Mouse (Mus musculus) megakaryocyte, adult 5-6 weeks (primary cell): ENCODE results near the gene Rnf157. TPM values are rescaled to one million over a fixed set of nuclear protein-coding genes. Genes with fewer than 3 reads are reported as not detected.
A peak's percentile ranks its signal among the peaks of the same experiment; 100 is the strongest.

ENCODE experiments used
- ATAC-seq: 2 replicates; pipeline ENCODE4 v1.8.0; 2016; ENCODE audit warnings: mild to moderate bottlenecking, inconsistent platforms; ENCODE audit not compliant: poor library complexity, severe bottlenecking
- total RNA-seq, 2 experiments: library from RNA; stranded (forward) in 1 of 2; stranded (reverse) in 1 of 2; fragments of 153-499, 151-499 nt in 1 of 2; fragments of 221-1000, 200-1000 nt in 1 of 2; gene quantifications; 2 replicates each; pipeline versions ENCODE4 v1.2.3 to v1.2.4; 2015 to 2017

Rnf157 gene
- total RNA-seq, 2 experiments from 2014 or later: 5.7 to 6.2 TPM

DNA sequence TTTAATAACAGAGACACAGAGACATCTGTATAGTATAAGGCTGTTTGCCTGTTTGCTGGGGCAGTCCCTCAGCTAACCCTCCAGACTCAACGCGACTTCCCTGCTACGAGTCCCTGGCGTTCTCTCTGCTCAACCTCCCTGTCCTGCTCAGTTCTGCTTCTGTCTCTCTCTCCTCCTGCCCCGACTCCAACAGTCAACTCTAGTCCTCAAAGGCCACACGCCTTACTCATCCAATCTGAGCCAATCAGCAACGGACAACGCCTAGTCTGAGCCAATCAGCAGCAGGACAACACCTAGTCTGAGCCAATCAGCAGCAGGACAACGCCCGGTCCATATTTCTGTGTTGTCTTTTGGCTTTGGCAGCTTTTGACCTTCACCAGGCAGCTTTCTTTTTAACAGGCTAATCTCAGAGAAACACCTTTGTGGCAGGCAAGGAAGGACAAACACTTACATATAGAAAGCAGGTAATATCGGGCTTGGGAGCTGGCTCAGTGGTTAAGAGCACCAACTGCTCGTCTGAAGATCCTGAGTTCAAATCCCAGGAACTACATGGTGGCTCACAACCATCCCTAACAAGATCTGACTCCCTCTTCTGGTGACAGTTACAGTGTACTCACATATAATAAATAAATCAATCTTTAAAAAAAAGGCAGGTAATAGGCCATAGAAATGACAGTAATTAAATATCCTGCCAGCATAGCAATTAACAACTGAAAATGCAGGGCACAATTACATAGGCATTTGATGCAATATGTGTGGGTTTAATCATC lies 104.9 kb downstream of the Rnf157 start:
- 0 out of 2 replicates have a peak, but pooled peaks have one; percentile 26 for ATAC-seq

DNA sequence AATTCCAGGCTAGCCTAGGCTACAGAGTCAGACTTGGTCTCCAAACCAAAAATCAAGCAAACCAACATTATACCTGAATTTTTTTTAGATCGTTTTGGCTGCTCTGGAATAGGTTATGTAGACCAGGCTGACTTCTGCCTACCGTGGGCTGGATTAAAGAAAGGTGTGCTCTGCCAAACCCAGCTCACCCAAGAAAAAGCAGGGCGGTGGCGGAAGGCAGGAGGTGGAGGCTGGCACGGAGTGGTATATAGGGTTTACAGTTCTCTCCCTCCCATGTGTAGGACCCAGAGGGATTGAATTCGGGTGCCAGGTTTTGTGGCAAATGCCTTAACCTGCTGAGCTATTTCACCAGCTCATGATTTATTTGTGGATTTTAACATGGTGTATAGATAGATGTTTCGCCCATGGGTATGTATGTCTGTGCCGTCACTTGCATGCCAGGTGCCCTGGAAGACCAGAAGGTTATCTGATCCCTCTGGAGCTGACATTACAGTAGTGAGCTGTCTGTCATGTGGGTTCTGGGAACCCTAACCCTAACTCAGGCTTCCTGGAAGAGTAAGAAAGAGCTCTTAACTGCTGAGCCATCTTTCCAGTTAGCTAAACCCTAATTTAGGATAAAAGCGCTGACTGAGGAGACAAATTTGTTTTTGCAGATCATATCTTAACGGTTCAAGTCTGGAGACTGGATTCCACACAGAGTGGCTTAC lies 105.7 kb downstream of the Rnf157 start, which contains the start of gene Exoc7:
Gene Exoc7, minus strand, starts transcription at position 215 of the 707 bp plus-strand sequence.
- no peak for ATAC-seq

DNA sequence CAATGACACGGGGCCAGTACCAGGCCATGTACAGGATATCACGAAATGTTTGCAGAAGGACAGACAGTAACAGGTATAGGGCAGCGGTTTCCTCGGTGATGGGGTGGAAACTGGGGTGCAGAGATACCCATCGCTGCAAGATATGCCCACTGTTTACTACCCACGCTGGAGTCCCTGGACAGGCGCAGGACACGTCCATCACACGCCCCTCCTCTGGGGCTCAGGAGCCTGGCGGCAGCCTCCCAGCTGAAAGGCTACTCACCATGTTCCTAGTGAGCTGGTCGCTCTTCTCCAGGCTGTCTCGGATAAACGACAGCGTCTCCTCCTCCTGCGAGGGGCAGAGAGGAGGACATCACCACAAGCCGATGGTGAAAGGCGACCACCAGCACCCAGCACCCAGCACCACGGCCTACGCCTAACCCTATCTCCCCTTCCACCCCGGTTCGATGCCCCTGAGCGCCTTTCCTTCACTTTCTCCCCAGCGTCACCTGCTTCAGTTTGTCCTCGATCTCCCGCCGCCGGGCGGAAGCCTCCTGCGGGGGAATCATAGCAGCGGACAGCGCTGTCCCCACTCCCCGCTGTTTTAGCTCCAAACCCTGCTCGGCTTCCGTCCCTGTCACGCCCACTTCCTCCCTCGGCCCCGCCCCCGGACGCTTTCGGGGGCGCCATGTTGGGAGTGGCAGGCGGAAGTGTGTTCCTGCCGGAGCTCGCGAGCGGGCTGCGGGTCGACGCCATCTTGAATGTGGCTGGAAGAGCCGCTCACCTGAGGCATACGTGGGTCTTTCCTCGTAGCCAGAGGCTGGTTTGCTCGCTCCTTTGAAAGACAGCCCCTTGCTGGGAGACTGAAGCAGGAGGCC lies 106.5 kb downstream of the Rnf157 start:
- peak; percentile 100 for ATAC-seq

DNA sequence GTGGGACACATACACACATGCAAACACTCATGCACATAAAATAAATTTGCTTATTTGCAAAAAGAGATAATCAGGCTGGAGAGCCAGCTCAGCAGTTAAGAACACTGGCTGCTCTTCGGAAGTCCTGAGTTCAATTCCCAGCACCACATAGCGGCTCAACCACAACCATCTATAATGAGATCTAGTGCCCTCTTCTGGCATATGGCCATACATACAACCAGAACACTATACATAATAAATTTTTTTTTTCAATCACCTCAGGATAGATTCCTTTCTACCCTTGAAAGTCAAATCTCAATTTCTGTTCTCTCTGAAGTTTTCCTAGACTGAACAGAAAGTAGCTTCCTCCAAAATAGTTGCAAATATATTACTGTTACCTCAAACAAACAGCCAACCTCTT lies 107.4 kb downstream of the Rnf157 start:
- ATAC-seq: no peak

DNA sequence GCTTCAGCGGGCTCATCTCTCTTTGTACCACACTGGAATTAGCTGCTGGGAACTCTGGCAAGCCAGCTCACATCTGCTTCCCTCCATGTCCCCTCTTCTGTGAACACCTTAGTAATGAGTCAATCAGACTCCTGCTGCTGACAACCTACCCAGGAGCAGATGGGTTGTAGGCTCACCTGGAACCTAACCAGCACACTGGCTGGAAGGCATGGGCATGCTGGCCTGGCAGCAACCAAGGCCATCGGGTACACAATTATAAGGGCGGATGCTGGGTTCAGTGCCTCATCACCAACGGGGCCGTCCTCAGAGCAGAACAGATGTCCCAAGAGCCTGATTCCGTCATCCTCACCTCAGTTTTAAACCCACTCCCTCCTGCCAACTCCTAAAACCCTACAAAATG lies 114.2 kb downstream of the Rnf157 start:
- no peak for ATAC-seq

DNA sequence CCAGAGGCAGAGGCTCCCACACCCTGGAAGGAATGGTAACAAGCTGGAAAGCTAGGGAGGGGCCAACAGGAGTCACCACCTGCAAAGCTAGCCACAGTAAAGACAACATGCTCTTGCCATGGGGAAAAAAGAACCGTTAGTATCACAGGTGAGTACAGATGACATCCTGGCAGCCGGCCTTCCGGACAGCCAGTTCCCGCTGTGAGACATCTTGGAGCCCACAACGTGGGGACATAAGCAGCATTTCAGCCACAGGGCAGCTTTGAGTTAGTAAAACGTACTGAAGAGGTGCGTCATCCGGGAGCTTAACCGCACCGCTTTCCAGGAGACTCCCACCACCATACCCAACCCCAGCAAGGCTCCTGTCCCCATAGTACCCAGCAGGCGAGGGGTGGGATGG lies 114.6 kb downstream of the Rnf157 start:
- no peak for ATAC-seq

DNA sequence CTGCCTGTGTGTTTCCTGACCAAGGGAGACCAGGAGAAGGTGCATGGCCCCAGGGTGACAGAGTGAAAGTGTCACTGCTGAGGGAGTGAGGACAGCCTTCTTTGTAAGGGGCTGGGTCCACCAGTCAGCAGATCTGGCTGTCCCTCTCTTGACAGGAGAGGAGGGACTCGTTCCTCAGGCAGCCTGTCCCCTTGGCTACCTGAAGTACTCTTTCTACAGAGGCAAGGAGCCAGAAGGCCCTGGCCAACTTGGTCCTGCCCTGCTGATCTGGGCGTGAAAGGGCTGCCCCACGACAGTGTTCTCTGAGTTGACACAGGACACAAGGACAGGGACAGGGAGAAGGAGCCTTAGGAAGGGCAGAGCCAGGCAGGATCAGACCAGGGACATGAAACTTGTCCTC lies 115.8 kb downstream of the Rnf157 start:
- no peak for ATAC-seq

DNA sequence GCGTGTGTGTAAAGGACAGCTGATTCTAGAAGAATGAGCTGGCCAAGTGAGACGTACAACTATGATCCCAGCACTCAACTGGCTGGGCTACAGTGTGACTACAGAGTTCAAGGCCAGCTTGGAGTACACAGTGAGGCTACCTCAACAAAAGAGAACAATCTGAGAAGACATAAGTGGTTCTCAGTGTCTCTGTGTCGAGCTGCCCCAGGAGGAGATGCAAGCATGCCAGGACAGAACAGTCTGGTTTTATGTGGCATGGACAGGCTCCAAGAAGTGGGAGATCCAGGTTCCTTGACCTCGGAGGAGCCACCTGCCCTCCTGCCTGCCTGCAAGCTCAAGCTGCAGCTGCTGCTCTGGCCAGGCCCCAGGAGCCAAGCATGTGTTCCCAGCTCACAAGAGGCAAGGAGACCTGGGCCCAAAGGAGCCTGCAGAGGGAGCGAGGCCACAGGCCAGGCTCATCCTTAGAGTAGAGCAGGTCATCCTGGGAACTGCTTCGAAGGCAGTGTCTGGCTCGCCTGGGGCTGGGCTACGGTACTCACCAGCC lies 116.6 kb downstream of the Rnf157 start:
- ATAC-seq: no peak

DNA sequence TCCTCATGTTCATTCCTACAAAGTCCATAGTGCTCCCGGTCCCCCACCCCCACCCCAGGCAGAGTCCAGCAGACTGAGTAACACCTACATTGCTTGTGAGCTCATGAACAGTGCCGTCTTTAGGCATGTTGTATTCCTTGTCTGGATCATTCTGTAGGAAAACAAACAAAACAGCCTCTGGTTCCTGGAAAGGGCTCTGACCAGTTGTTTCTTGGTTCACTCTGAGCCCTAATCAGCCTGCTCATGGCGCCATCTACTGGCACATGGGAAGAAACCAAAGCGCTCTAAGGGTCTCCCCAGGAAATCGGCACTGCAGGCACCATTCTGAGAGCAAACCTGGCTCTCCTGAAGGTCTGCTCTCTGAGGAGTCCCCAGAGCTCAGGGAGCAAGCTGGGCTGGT lies 118.5 kb downstream of the Rnf157 start:
- ATAC-seq: peak; percentile 54; the same call in 1 of the 2 replicates

DNA sequence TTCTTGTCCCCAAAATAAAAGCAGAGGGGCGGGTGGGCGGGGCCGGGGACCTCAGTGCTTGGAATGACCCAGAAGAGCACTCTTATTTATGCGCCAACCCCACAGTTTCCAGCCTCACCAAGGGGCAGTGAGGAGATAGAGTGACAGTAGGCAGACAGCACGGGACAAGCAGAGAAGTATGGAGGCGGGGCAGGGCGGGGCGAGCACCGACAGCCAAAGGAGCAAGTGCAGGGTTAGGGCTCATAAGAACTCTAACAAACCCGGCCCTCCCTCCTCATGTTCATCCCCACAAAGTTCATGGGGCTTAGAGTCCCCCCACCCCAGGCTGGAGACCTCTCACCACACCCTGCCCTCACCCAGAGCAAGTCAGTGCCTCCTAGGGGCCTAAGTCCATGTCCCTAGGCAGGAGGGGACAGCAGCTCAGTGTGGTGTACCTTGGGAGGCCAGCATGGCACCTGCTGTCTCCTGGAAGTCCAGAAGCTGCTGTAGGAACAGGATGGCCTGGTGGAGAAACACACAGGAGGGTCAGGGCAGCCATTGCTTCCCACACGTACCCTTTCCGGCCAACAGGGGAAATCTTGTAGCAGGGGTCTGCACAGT lies 119.2 kb downstream of the Rnf157 start:
- no peak for ATAC-seq

DNA sequence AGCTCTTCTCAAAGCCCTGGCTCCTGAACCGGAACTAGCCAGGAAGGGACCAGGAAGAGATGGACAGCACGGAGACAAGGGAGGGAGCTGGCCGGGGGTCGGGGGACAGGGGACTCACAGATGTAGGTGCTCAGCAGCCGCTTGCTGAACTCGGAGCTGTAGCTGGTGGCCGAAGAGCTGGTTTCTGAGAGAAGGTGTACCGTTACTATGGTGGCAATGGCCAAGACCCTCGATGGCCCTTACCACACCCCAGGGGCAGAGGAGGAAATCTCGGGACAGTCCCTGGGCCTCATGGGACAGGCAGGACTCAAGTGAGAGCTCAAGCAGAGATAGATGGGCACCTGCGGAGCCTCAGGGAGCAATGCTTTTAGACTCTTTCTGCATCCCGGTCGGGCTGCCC lies 120.4 kb downstream of the Rnf157 start:
- no peak for ATAC-seq

DNA sequence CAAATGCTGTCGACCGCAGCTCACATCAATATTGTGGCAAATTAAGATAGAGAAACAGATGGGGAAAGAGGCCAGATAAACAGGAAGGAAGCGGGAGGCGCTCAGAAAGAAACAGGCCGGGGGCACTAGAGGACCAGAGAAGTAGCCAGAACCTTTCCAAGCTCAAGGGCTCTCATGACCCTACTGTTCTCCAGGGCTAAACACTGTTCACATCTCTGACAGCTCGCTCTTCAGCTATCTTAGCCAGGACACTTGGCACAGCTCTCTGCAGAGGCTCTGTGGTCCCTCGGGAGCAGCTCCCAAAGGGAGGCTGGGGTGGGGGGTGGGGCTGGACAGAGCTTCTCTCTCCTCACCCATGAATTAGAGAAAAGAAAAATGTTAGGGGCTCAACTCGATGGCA lies 122.3 kb downstream of the Rnf157 start:
- ATAC-seq: no peak

DNA sequence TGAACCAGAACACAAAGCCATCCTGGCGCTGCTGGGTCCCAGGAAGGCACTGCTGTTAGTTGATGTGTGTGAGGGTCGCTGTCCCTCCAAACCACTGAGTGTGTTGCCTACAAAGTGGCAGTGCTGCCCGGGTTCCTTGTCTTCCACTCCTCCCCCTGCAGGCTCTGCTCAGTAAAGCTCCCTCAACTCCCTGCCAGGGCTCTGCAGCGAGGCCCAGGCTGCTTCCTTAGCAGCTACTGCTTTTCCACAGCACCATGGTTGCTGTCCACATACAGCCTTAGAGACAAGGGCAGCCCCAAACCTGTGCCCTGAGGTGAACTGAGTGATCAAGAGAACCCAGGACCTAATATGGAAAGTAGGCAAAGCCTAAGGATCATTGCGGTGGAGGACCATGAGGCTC lies 125.5 kb downstream of the Rnf157 start:
- no peak for ATAC-seq

Other genes with a start within 250 kb of the Rnf157 start
- gene Fbf1, start 244.9 kb downstream of the Rnf157 start, total RNA-seq (2015): 2.9 and 5.9 TPM in 2 replicates
- 5.7 and 6.3 TPM in 2 replicates for gene Fbf1, start 244.9 kb downstream of the Rnf157 start, total RNA-seq (2017)
- gene Ten1, start 214.2 kb downstream of the Rnf157 start, total RNA-seq (2015): 58.5 and 63.9 TPM in 2 replicates
- 21.4 and 27.2 TPM in 2 replicates for gene Ten1, start 214.2 kb downstream of the Rnf157 start, total RNA-seq (2017)
- gene Acox1, start 214.0 kb downstream of the Rnf157 start, total RNA-seq (2015): 15.1 and 18.3 TPM in 2 replicates
- 18.6 and 19.7 TPM in 2 replicates for gene Acox1, start 214.0 kb downstream of the Rnf157 start, total RNA-seq (2017)
- 0.11 TPM in 1 of 2 replicates, not detected in the other for gene Evpl, start 175.0 kb downstream of the Rnf157 start, total RNA-seq (2015)
- gene Evpl, start 175.0 kb downstream of the Rnf157 start, total RNA-seq (2017): 0.24 and 0.37 TPM in 2 replicates
- 17.4 and 21.0 TPM in 2 replicates for gene Srp68, start 138.8 kb downstream of the Rnf157 start, total RNA-seq (2015)
- gene Srp68, start 138.8 kb downstream of the Rnf157 start, total RNA-seq (2017): 17.8 and 19.3 TPM in 2 replicates
- not detected in 2 replicates for gene Galr2, start 132.1 kb downstream of the Rnf157 start, total RNA-seq (2015)
- 0.07 TPM in 1 of 2 replicates, not detected in the other for gene Galr2, start 132.1 kb downstream of the Rnf157 start, total RNA-seq (2017)
- 29.2 and 34.8 TPM in 2 replicates for gene Exoc7, start 105.8 kb downstream of the Rnf157 start, total RNA-seq (2015)
- 20.3 and 27.3 TPM in 2 replicates for gene Exoc7, start 105.8 kb downstream of the Rnf157 start, total RNA-seq (2017)
- not detected in 2 replicates for gene Foxj1, start 77.6 kb downstream of the Rnf157 start, total RNA-seq (2015)
- gene Foxj1, start 77.6 kb downstream of the Rnf157 start, total RNA-seq (2017): not detected in 2 replicates
- gene Ubald2, start 21.1 kb upstream of the Rnf157 start, total RNA-seq (2015): 94.1 and 112 TPM in 2 replicates
- gene Ubald2, start 21.1 kb upstream of the Rnf157 start, total RNA-seq (2017): 58.4 and 64.0 TPM in 2 replicates
- gene Qrich2, start 53.2 kb upstream of the Rnf157 start, total RNA-seq (2015): not detected in 2 replicates
- gene Qrich2, start 53.2 kb upstream of the Rnf157 start, total RNA-seq (2017): 0.18 and 0.65 TPM in 2 replicates
- gene Prpsap1, start 81.2 kb upstream of the Rnf157 start, total RNA-seq (2015): 28.6 and 32.6 TPM in 2 replicates
- gene Prpsap1, start 81.2 kb upstream of the Rnf157 start, total RNA-seq (2017): 19.2 and 34.6 TPM in 2 replicates
- 0.60 and 2.2 TPM in 2 replicates for gene Sphk1, start 117.9 kb upstream of the Rnf157 start, total RNA-seq (2015)
- 1.7 and 2.1 TPM in 2 replicates for gene Sphk1, start 117.9 kb upstream of the Rnf157 start, total RNA-seq (2017)
- gene Ube2o, start 168.4 kb upstream of the Rnf157 start, total RNA-seq (2015): 2.9 and 6.6 TPM in 2 replicates
- gene Ube2o, start 168.4 kb upstream of the Rnf157 start, total RNA-seq (2017): 4.8 and 7.7 TPM in 2 replicates
- gene Aanat, start 173.4 kb upstream of the Rnf157 start, total RNA-seq (2015): not detected in 2 replicates
- not detected in 2 replicates for gene Aanat, start 173.4 kb upstream of the Rnf157 start, total RNA-seq (2017)
- 20.9 and 21.8 TPM in 2 replicates for gene Rhbdf2, start 214.0 kb upstream of the Rnf157 start, total RNA-seq (2015)
- gene Rhbdf2, start 214.0 kb upstream of the Rnf157 start, total RNA-seq (2017): 16.2 TPM in 2 replicates
- 0.80 TPM in 1 of 2 replicates, not detected in the other for gene Prcd, start 240.5 kb upstream of the Rnf157 start, total RNA-seq (2015)
- not detected in 2 replicates for gene Prcd, start 240.5 kb upstream of the Rnf157 start, total RNA-seq (2017)
- gene Cygb, start 241.3 kb upstream of the Rnf157 start, total RNA-seq (2015): not detected in 2 replicates
- gene Cygb, start 241.3 kb upstream of the Rnf157 start, total RNA-seq (2017): not detected in 2 replicates